Mouse (Mus musculus): ENCODE measurements at regions not wholly inside any gene's neighbourhood (a gene's known extent, or its start where the extent isn't known, plus 50 kb on each side); places are given as distances from the start of the nearest gene placed in this dataset.

GRCm38 (mm10) chr6:93285796-93286195 is 342.5 kb upstream of the Adamts9 start:
- no peaks in the 10 kb centered on the region for H3K79me2 ChIP-seq (ENCODE audit: control insufficient read depth, insufficient read depth, low read length, poor library complexity)
- no peaks in the 10 kb centered on the region for H3K27me3 ChIP-seq (ENCODE audit: control insufficient read depth in 1 of 2, insufficient read depth in 2 of 2, low read length in 2 of 2)
- no peaks in the 10 kb centered on the region for H3K9me3 ChIP-seq (replicated peaks; ENCODE audit: insufficient read depth, low read length)
- H3K9ac ChIP-seq (ENCODE audit: control insufficient read depth, low read depth, low read length, poor library complexity, severe bottlenecking): no peak overlapping the region
- no peak overlapping the region for H3K27ac ChIP-seq (ENCODE audit: control insufficient read depth, low read depth, low read length)
- H3K36me3 ChIP-seq (ENCODE audit: control insufficient read depth in 1 of 2, insufficient read depth in 2 of 2, low read length in 2 of 2): no peaks in the 10 kb centered on the region
- no peak for DNase-seq (ENCODE audit: low read depth, low spot score)
- H3K4me1 ChIP-seq (ENCODE audit: control insufficient read depth in 1 of 2, insufficient read depth in 2 of 2, low read length in 2 of 2): no peaks in the 10 kb centered on the region
- no peak overlapping the region for H3K4me3 ChIP-seq (ENCODE audit: control insufficient read depth in 1 of 2, insufficient read depth in 1 of 2, low read depth in 2 of 2, low read length in 2 of 2)
- TF ChIP-seq NELFE (IDR thresholded peaks at IDR 0.05; ENCODE audit: low read depth, low read length) (no peak), HCFC1 (IDR thresholded peaks at IDR 0.05; ENCODE audit: low read depth, low read length) (no peak), MEF2A (IDR thresholded peaks at IDR 0.05; ENCODE audit: extremely low read depth, insufficient replicate concordance, low read depth, low read length, poor library complexity, severe bottlenecking) (no peak), SMC3 (IDR thresholded peaks at IDR 0.05; ENCODE audit: low read depth, low read length) (no peak), POLR2A (IDR thresholded peaks at IDR 0.05; ENCODE audit: control insufficient read depth in 1 of 2, insufficient read depth in 1 of 2, low read depth in 1 of 2, low read length in 2 of 2, poor library complexity in 1 of 2) (no peak), CTCF (IDR thresholded peaks at IDR 0.05 in 2 of 3, conservative IDR thresholded peaks at IDR 0.05 in 1 of 3; ENCODE audit: control insufficient read depth in 1 of 3, insufficient read depth in 1 of 3, low read depth in 2 of 3, low read length in 3 of 3, poor library complexity in 1 of 3, severe bottlenecking in 1 of 3) (no peak), MYC (IDR thresholded peaks at IDR 0.05; ENCODE audit: low read depth, low read length) (no peak), GATA1 (IDR thresholded peaks at IDR 0.05; ENCODE audit: low read depth, low read length) (no peak), KAT2A (conservative IDR thresholded peaks at IDR 0.05; ENCODE audit: low read depth, low read length) (no peak), ELF1 (IDR thresholded peaks at IDR 0.05; ENCODE audit: low read depth, low read length) (no peak), ZMIZ1 (IDR thresholded peaks at IDR 0.05; ENCODE audit: low read depth, low read length) (no peak)

- H3K4me3 ChIP-seq (ENCODE audit: control insufficient read depth in 1 of 2, insufficient read depth in 1 of 2, low read depth in 2 of 2, low read length in 2 of 2): no peak overlapping the region
- TF ChIP-seq NRF1 (IDR thresholded peaks at IDR 0.05; ENCODE audit: insufficient read depth, low read depth, low read length, poor library complexity, severe bottlenecking) (no peak), SMC3 (IDR thresholded peaks at IDR 0.05; ENCODE audit: low read depth, low read length) (no peak), CHD1 (IDR thresholded peaks at IDR 0.05; ENCODE audit: low read depth, low read length) (no peak), POLR2AphosphoS2 (IDR thresholded peaks at IDR 0.05; ENCODE audit: low read length) (no peak), ZC3H11A (IDR thresholded peaks at IDR 0.05; ENCODE audit: low read depth, low read length) (no peak), POLR2AphosphoS5 (IDR thresholded peaks at IDR 0.05; ENCODE audit: borderline replicate concordance, low read depth, low read length) (no peak), USF1 (IDR thresholded peaks at IDR 0.05; ENCODE audit: low read depth, low read length) (no peak)
- DNase-seq (ENCODE audit: low read depth, low spot score): no peak
- no peaks in the 10 kb centered on the region for H3K27me3 ChIP-seq (ENCODE audit: control insufficient read depth in 1 of 2, insufficient read depth in 2 of 2, low read length in 2 of 2)
- H3K79me2 ChIP-seq (ENCODE audit: control insufficient read depth, insufficient read depth, low read length, poor library complexity): no peaks in the 10 kb centered on the region
- no peaks in the 10 kb centered on the region for H3K4me1 ChIP-seq (ENCODE audit: control insufficient read depth in 1 of 2, insufficient read depth in 2 of 2, low read length in 2 of 2)
- no peaks in the 10 kb centered on the region for H3K36me3 ChIP-seq (ENCODE audit: control insufficient read depth in 1 of 2, insufficient read depth in 2 of 2, low read length in 2 of 2)
- no peak overlapping the region for H3K27ac ChIP-seq (ENCODE audit: control insufficient read depth, low read depth, low read length)
- no peaks in the 10 kb centered on the region for H3K9me3 ChIP-seq (replicated peaks; ENCODE audit: insufficient read depth, low read length)
- no peak overlapping the region for H3K9ac ChIP-seq (ENCODE audit: control insufficient read depth, low read depth, low read length, poor library complexity, severe bottlenecking)
These were observed 338.2 kb upstream of the Adamts9 start for GRCm38 (mm10) chr6:93281530-93281929.
